Mouse (Mus musculus): ENCODE results near the gene Ank. TPM values are rescaled to one million over a fixed set of nuclear protein-coding genes. Genes with fewer than 3 reads are reported as not detected.
"Not testable (repeated sequence)": the region's sequence is repeated elsewhere in the genome, so short reads cannot be mapped to it uniquely, and the experiment has no call there.

Ank gene
- polyA plus RNA-seq, 1 experiment, result 3.7 TPM

- no peaks in the 10 kb centered on the region for H3K36me3 ChIP-seq (ENCODE audit: control insufficient read depth)
- peaks cover 6% of the 10 kb centered on the region; the same call in 1 of the 2 replicates for H3K27me3 ChIP-seq (ENCODE audit: control insufficient read depth)
- H3K9me3 ChIP-seq (ENCODE audit: control insufficient read depth, low read length), result no peaks in the 10 kb centered on the region
- TF ChIP-seq TAL1 (IDR thresholded peaks at IDR 0.05; ENCODE audit: low read length) (no peak), GATA1 (IDR thresholded peaks at IDR 0.05; ENCODE audit: low read length) (no peak)
- H3K4me1 ChIP-seq (ENCODE audit: control insufficient read depth), result peaks cover 14% of the 10 kb centered on the region
- no peak overlapping the region for H3K4me3 ChIP-seq (replicated peaks)
These were observed 4.9 kb upstream of the Ank start for GRCm38 (mm10) chr15:27461336-27462245.

DNA sequence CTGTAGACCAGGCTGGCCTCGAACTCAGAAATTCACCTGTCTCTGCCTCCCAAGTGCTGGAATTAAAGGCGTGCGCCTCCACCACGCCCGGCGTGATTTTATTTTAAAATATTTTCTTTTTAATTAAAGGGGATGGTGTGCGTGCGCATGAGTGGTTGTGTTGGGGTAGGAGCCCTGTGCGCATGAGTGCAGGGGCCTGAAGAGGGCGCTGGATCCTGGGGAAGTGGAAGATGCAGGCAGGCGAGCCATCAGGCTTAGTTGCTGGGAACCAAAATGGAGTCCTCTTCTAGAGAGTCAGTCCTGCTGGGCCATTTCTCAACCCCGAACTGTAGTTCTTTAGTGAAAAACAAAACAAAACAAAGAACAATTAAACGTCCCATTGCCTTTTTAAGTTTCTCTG, 2.6 kb upstream of the Ank start:
- peaks cover 2% of the 10 kb centered on the region; the same call in 1 of the 2 replicates for H3K36me3 ChIP-seq (ENCODE audit: control insufficient read depth)
- no peak overlapping the region for H3K4me3 ChIP-seq (replicated peaks)
- TF ChIP-seq GATA1 (IDR thresholded peaks at IDR 0.05; ENCODE audit: low read length), result no peak
- no peak for TF ChIP-seq TAL1 (IDR thresholded peaks at IDR 0.05; ENCODE audit: low read length)
- peaks cover 4% of the 10 kb centered on the region for H3K27me3 ChIP-seq (ENCODE audit: control insufficient read depth)
- H3K9me3 ChIP-seq (ENCODE audit: control insufficient read depth, low read length), result no peaks in the 10 kb centered on the region
- H3K4me1 ChIP-seq (ENCODE audit: control insufficient read depth), result peaks cover 32% of the 10 kb centered on the region

GRCm38 (mm10) chr15:27465391-27466005, 979 bp upstream of the Ank start:
- H3K9me3 ChIP-seq (ENCODE audit: control insufficient read depth, low read length), result no peaks in the 10 kb centered on the region
- H3K4me3 ChIP-seq (replicated peaks), result peak overlapping the region; percentile 100
- TF ChIP-seq TAL1 (IDR thresholded peaks at IDR 0.05; ENCODE audit: low read length), result no peak
- no peak for TF ChIP-seq GATA1 (IDR thresholded peaks at IDR 0.05; ENCODE audit: low read length)
- H3K4me1 ChIP-seq (ENCODE audit: control insufficient read depth), result peaks cover 44% of the 10 kb centered on the region
- H3K27me3 ChIP-seq (ENCODE audit: control insufficient read depth), result peaks cover 4% of the 10 kb centered on the region
- H3K36me3 ChIP-seq (ENCODE audit: control insufficient read depth), result peaks cover 9% of the 10 kb centered on the region

DNA sequence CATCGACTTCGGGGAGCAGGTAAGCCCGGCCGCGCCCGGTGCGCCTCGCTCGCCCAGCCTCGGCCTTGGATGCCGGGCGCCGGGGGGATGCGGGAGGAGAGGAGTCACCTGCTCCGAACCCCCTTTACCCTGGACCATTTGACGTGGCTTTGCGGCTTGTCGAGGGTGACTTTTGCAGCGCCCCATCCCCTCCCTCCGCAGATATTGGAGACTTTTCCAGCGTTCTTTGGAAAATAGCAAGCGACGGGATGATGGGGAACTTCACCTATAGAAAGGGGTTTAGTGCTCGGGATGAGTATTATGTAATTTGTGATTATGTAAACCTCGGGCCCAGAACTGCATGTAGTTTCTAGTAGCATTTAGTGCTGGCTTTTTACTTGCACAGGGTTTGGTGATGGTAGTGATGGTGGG, 609 bp downstream of the Ank start:
- Histone ChIP-seq H3K9me3 (ENCODE audit: control insufficient read depth, low read length) (no peaks in the 10 kb centered on the region), H3K36me3 (ENCODE audit: control insufficient read depth) (peaks cover 25% of the 10 kb centered on the region), H3K27me3 (ENCODE audit: control insufficient read depth) (peaks cover 4% of the 10 kb centered on the region), H3K4me1 (ENCODE audit: control insufficient read depth) (peaks cover 56% of the 10 kb centered on the region), H3K4me3 (replicated peaks) (peak overlapping the region; percentile 100)
- TF ChIP-seq GATA1 (IDR thresholded peaks at IDR 0.05; ENCODE audit: low read length), result no peak
- no peak for TF ChIP-seq TAL1 (IDR thresholded peaks at IDR 0.05; ENCODE audit: low read length)

DNA sequence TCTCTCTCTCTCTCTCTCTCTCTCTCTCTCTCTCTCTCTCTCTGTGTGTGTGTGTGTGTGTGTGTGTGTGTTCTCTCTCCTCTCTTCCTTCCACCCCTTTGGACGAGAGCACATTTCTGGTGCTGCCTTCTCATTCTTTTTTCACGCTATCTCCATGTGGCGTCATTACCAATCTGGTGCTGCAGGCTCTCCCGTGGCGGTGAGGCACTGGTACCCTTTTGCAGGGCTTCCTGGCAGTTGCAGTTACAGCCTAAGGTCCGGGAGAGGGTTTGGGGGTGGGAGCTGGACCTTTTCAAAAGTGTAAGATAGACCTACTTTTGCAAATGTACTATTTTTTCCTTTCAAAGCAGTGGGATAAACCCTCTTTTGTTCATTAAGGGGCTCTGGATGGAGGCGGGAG, 1.2 kb downstream of the Ank start:
- Histone ChIP-seq H3K4me1 (ENCODE audit: control insufficient read depth) (peaks cover 61% of the 10 kb centered on the region), H3K4me3 (replicated peaks) (peak overlapping the region; percentile 100), H3K36me3 (ENCODE audit: control insufficient read depth) (peaks cover 30% of the 10 kb centered on the region), H3K27me3 (ENCODE audit: control insufficient read depth) (peaks cover 4% of the 10 kb centered on the region), H3K9me3 (ENCODE audit: control insufficient read depth, low read length) (no peaks in the 10 kb centered on the region)
- no peak for TF ChIP-seq GATA1 (IDR thresholded peaks at IDR 0.05; ENCODE audit: low read length)
- no peak for TF ChIP-seq TAL1 (IDR thresholded peaks at IDR 0.05; ENCODE audit: low read length)

DNA sequence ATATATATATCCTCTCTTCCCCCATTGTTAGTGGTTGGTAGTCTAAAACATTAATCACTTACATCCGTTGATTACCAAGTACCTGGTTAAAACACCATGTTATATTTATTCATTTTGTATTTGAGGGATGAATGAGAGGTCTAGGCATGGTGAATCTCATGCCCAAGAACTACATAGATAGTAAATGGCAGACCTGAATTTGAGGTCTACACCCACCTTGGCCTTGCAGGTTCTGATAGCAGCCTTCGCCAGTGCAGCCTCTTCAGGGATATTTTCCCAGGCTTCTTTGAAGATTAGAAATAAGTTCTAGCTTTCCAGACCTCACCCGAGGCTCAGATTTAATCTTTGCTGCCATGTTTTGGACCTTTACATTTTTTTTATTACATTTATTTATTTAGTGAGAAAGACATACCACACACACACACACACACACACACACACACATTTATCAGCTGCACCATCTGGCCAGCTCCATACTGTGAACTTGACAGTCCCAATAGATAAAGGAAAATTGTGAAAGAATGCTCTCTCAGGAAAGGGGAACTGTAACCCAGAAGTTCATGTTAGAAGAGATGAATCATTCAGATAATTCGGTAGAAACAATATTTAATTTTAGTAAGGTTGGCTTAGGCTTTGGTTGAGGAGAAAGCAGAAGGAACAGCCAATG, 2.5 kb downstream of the Ank start:
- Histone ChIP-seq H3K4me1 (ENCODE audit: control insufficient read depth) (peaks cover 67% of the 10 kb centered on the region), H3K36me3 (ENCODE audit: control insufficient read depth) (peaks cover 40% of the 10 kb centered on the region), H3K4me3 (replicated peaks) (peak overlapping the region; percentile 100), H3K9me3 (ENCODE audit: control insufficient read depth, low read length) (no peaks in the 10 kb centered on the region), H3K27me3 (ENCODE audit: control insufficient read depth) (peaks cover 4% of the 10 kb centered on the region)
- TF ChIP-seq TAL1 (IDR thresholded peaks at IDR 0.05; ENCODE audit: low read length) (peak; percentile 62), GATA1 (IDR thresholded peaks at IDR 0.05; ENCODE audit: low read length) (peak; percentile 70)

DNA sequence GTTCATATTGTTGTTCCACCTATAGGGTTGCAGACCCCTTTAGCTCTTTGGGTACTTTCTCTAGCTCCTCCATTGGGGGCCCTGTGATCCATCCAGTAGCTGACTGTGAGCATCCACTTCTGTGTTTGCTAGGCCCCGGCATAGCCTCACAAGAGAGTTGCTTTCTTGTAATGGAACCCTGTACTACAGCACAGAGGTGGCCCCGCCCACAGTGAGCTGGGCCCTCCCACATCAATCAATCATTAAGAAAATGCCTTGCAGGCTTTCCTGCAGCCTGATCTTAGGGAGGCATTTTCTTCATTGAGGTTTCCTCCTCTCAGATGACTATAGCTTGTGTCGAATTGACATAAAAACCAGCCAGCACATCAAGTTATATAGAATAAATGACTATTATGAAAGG, 3.9 kb downstream of the Ank start:
- not testable (repeated sequence) for H3K9me3 ChIP-seq (ENCODE audit: control insufficient read depth, low read length); H3K4me3 ChIP-seq (replicated peaks); H3K27me3 ChIP-seq (ENCODE audit: control insufficient read depth)
- Histone ChIP-seq H3K4me1 (ENCODE audit: control insufficient read depth) (peaks cover 77% of the 10 kb centered on the region), H3K36me3 (ENCODE audit: control insufficient read depth) (peaks cover 52% of the 10 kb centered on the region)

- Histone ChIP-seq H3K4me1 (ENCODE audit: control insufficient read depth) (peaks cover 83% of the 10 kb centered on the region), H3K4me3 (replicated peaks) (no peak overlapping the region)
These were observed 5.8 kb downstream of the Ank start for GRCm38 (mm10) chr15:27472315-27472714.

GRCm38 (mm10) chr15:27475988-27476387, 9.5 kb downstream of the Ank start:
- Histone ChIP-seq H3K4me3 (replicated peaks) (peak overlapping the region; percentile 5), H3K4me1 (ENCODE audit: control insufficient read depth) (peaks cover 82% of the 10 kb centered on the region), H3K36me3 (ENCODE audit: control insufficient read depth) (peaks cover 80% of the 10 kb centered on the region), H3K27me3 (ENCODE audit: control insufficient read depth) (no peaks in the 10 kb centered on the region), H3K9me3 (ENCODE audit: control insufficient read depth, low read length) (peaks cover 9% of the 10 kb centered on the region)
- TF ChIP-seq GATA1 (IDR thresholded peaks at IDR 0.05; ENCODE audit: low read length) (no peak), TAL1 (IDR thresholded peaks at IDR 0.05; ENCODE audit: low read length) (no peak)

More at GRCm38 (mm10) chr15:27472315-27472714, 5.8 kb downstream of the Ank start:
- Histone ChIP-seq H3K36me3 (ENCODE audit: control insufficient read depth) (peaks cover 70% of the 10 kb centered on the region), H3K9me3 (ENCODE audit: control insufficient read depth, low read length) (peaks cover 9% of the 10 kb centered on the region), H3K27me3 (ENCODE audit: control insufficient read depth) (peaks cover 2% of the 10 kb centered on the region; the same call in 1 of the 2 replicates)
- TF ChIP-seq TAL1 (IDR thresholded peaks at IDR 0.05; ENCODE audit: low read length), result no peak
- TF ChIP-seq GATA1 (IDR thresholded peaks at IDR 0.05; ENCODE audit: low read length), result no peak

All from erythroblast, embryonic 14.5 days (primary cell).